Mouse (Mus musculus): ENCODE results near the gene Rpl36-ps4. TPM values are rescaled to one million over a fixed set of nuclear protein-coding genes. Genes with fewer than 3 reads are reported as not detected.
"Not testable (repeated sequence)": the region's sequence is repeated elsewhere in the genome, so short reads cannot be mapped to it uniquely, and the experiment has no call there.

The Rpl36-ps4 gene
- polyA plus RNA-seq, 1 experiment from 2014 or later: not detected

- H3K27me3 ChIP-seq (ENCODE audit: control insufficient read depth, insufficient read depth, low read length); H3K36me3 ChIP-seq (replicated peaks; ENCODE audit: control insufficient read depth, insufficient read depth); DNase-seq (ENCODE audit: low spot score); H3K4me3 ChIP-seq (replicated peaks; ENCODE audit: low read length); H3K27ac ChIP-seq; H3K4me2 ChIP-seq (replicated peaks); ATAC-seq (ENCODE audit: low FRiP score); H3K9ac ChIP-seq; H3K4me1 ChIP-seq (replicated peaks; ENCODE audit: control insufficient read depth, insufficient read depth, low read length); H3K9me3 ChIP-seq (ENCODE audit: control insufficient read depth, low read length): not testable (repeated sequence)
- WGBS: 91% methylated on average over 5 of the region's 5 CpGs
Observed at GRCm38 (mm10) chr17:87959931-87960330, 39.2 kb downstream of the Rpl36-ps4 start.

GRCm38 (mm10) chr17:87963081-87964075 lies 42.6 kb downstream of the Rpl36-ps4 start:
- H3K9me3 ChIP-seq (ENCODE audit: control insufficient read depth, low read length): no peaks in the 10 kb centered on the region

GRCm38 (mm10) chr17:87968483-87968926 lies 47.7 kb downstream of the Rpl36-ps4 start:
- H3K4me2 ChIP-seq (replicated peaks); H3K27ac ChIP-seq; H3K27me3 ChIP-seq (ENCODE audit: control insufficient read depth, insufficient read depth, low read length); H3K4me1 ChIP-seq (replicated peaks; ENCODE audit: control insufficient read depth, insufficient read depth, low read length); H3K9ac ChIP-seq; H3K36me3 ChIP-seq (replicated peaks; ENCODE audit: control insufficient read depth, insufficient read depth); DNase-seq (ENCODE audit: low spot score); H3K4me3 ChIP-seq (replicated peaks; ENCODE audit: low read length); H3K9me3 ChIP-seq (ENCODE audit: control insufficient read depth, low read length): not testable (repeated sequence)
- 37% methylated on average over 5 of the region's 8 CpGs for WGBS
- peak; percentile 77; the same call in 1 of the 2 replicates for ATAC-seq (ENCODE audit: low FRiP score)

More at GRCm38 (mm10) chr17:87963081-87964075, 42.6 kb downstream of the Rpl36-ps4 start:
- DNase-seq (ENCODE audit: low spot score) (no peak), ATAC-seq (ENCODE audit: low FRiP score) (no peak)
- no peak overlapping the region for H3K27ac ChIP-seq
- no peak overlapping the region for H3K9ac ChIP-seq
- 92% methylated on average over 13 of the region's 14 CpGs for WGBS
- no peak overlapping the region for H3K4me2 ChIP-seq (replicated peaks)
- no peaks in the 10 kb centered on the region for H3K4me1 ChIP-seq (replicated peaks; ENCODE audit: control insufficient read depth, insufficient read depth, low read length)
- no peaks in the 10 kb centered on the region for H3K36me3 ChIP-seq (replicated peaks; ENCODE audit: control insufficient read depth, insufficient read depth)
- no peaks in the 10 kb centered on the region for H3K27me3 ChIP-seq (ENCODE audit: control insufficient read depth, insufficient read depth, low read length)
- no peak overlapping the region for H3K4me3 ChIP-seq (replicated peaks; ENCODE audit: low read length)

Other genes with a start within 250 kb of the Rpl36-ps4 start
- gene Msh2, start 248.6 kb upstream of the Rpl36-ps4 start, polyA plus RNA-seq (2014; fragmentation: Nextera tagmentation; extraction: Ambion mirVana): 43.9 and 46.6 TPM in 2 replicates
- 1.1 and 1.3 TPM in 2 replicates for gene Kcnk12, start 123.0 kb upstream of the Rpl36-ps4 start, polyA plus RNA-seq (2014; fragmentation: Nextera tagmentation; extraction: Ambion mirVana)
- gene Msh6, start 54.1 kb downstream of the Rpl36-ps4 start, polyA plus RNA-seq (2014; fragmentation: Nextera tagmentation; extraction: Ambion mirVana): 28.2 and 32.0 TPM in 2 replicates
- gene Fbxo11, start 144.3 kb downstream of the Rpl36-ps4 start, polyA plus RNA-seq (2014; fragmentation: Nextera tagmentation; extraction: Ambion mirVana): 42.0 and 43.7 TPM in 2 replicates